Mouse (Mus musculus) megakaryocyte, embryonic 14.5 days (primary cell): ENCODE data around the gene Taf6.

Source experiments
- FLI1 ChIP-seq: IDR thresholded peaks from 2 replicates; pipeline ENCODE4 v1.6.1; 2012; ENCODE audit warnings: low read length, inconsistent platforms, mixed read lengths
- GATA1 ChIP-seq: IDR thresholded peaks from 3 replicates; pipeline ENCODE4 v1.6.1; 2012; ENCODE audit warnings: mixed read lengths, low read length, inconsistent platforms, borderline replicate concordance

DNA sequence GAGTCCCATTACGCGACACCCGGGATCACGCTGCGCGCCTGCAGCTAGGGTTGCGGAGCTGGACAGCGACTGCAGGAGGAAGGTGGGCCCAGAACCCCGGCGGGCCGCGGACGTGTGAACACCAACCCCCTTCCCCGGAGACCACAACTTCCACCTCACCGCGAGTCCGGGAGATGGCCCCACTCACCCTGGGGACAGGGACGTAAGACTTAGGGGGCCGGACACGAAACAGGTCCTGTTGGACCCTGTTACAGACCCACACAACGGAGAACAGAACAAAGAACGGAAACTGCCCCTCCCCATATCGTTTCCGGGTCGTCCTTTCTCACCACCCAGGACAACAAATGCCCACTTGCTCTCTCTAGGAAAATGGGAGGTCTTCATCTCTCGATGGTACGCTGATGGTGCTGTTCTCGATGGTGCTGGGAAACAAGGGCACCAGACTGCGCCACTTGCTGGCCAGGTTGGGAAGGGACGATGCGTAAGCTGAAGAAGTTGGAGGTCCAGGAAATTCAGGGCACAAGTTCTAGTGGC is 31.7 kb downstream of the Taf6 start, which contains the start of gene Zfp113:
- peak; percentile 58; the same call in 1 of the 2 replicates for TF ChIP-seq FLI1
- no peak for TF ChIP-seq GATA1
